Mouse (Mus musculus): ENCODE measurements at regions not wholly inside any gene's neighbourhood (a gene's known extent, or its start where the extent isn't known, plus 50 kb on each side); places are given as distances from the start of the nearest gene placed in this dataset.

GRCm38 (mm10) chr1:193626924-193627849, 257.1 kb upstream of the Camk1g start:
- H3K27me3 ChIP-seq (ENCODE audit: control insufficient read depth, insufficient read depth, low read length): no peaks in the 10 kb centered on the region
- no peaks in the 10 kb centered on the region for H3K4me1 ChIP-seq (replicated peaks; ENCODE audit: control insufficient read depth, insufficient read depth, low read length)
- H3K27ac ChIP-seq (ENCODE audit: low read depth, low read length): no peak overlapping the region
- no peak overlapping the region for H3K4me2 ChIP-seq (ENCODE audit: low read depth, low read length, severe bottlenecking)
- no peak overlapping the region for H3K9ac ChIP-seq (ENCODE audit: low read length)
- ATAC-seq (replicated peaks; ENCODE audit: low FRiP score) (no peak), DNase-seq (ENCODE audit: low spot score) (no peak)
- 79% methylated on average over 16 of the region's 16 CpGs for WGBS
- H3K36me3 ChIP-seq (ENCODE audit: control insufficient read depth, insufficient read depth, low read length): no peaks in the 10 kb centered on the region
- no peak overlapping the region for H3K4me3 ChIP-seq (ENCODE audit: low read depth, low read length)
- H3K9me3 ChIP-seq (ENCODE audit: control insufficient read depth, low read length): no peaks in the 10 kb centered on the region

- Histone ChIP-seq H3K9ac (ENCODE audit: low read length) (no peak overlapping the region), H3K4me1 (replicated peaks; ENCODE audit: control insufficient read depth, insufficient read depth, low read length) (no peaks in the 10 kb centered on the region), H3K36me3 (ENCODE audit: control insufficient read depth, insufficient read depth, low read length) (no peaks in the 10 kb centered on the region), H3K4me2 (ENCODE audit: low read depth, low read length, severe bottlenecking) (no peak overlapping the region), H3K4me3 (ENCODE audit: low read depth, low read length) (no peak overlapping the region), H3K27ac (ENCODE audit: low read depth, low read length) (no peak overlapping the region), H3K27me3 (ENCODE audit: control insufficient read depth, insufficient read depth, low read length) (no peaks in the 10 kb centered on the region), H3K9me3 (ENCODE audit: control insufficient read depth, low read length) (no peaks in the 10 kb centered on the region)
- no peak for DNase-seq (ENCODE audit: low spot score)
- ATAC-seq (replicated peaks; ENCODE audit: low FRiP score): no peak
- 25% methylated on average over 9 of the region's 9 CpGs for WGBS
These were observed 255.2 kb upstream of the Camk1g start for GRCm38 (mm10) chr1:193625101-193625956.

- DNase-seq (ENCODE audit: low spot score) (no peak), ATAC-seq (replicated peaks; ENCODE audit: low FRiP score) (no peak)
- 88% methylated on average over 3 of the region's 3 CpGs for whole genome bisulfite sequencing
- H3K36me3 ChIP-seq (ENCODE audit: control insufficient read depth, insufficient read depth, low read length): no peaks in the 10 kb centered on the region
- H3K9me3 ChIP-seq (ENCODE audit: control insufficient read depth, low read length): no peaks in the 10 kb centered on the region
- no peaks in the 10 kb centered on the region for H3K27me3 ChIP-seq (ENCODE audit: control insufficient read depth, insufficient read depth, low read length)
- H3K4me1 ChIP-seq (replicated peaks; ENCODE audit: control insufficient read depth, insufficient read depth, low read length): no peaks in the 10 kb centered on the region
- no peak overlapping the region for H3K4me2 ChIP-seq (ENCODE audit: low read depth, low read length, severe bottlenecking)
- no peak overlapping the region for H3K27ac ChIP-seq (ENCODE audit: low read depth, low read length)
- no peak overlapping the region for H3K9ac ChIP-seq (ENCODE audit: low read length)
- no peak overlapping the region for H3K4me3 ChIP-seq (ENCODE audit: low read depth, low read length)
These were observed 253.5 kb upstream of the Camk1g start for GRCm38 (mm10) chr1:193623571-193623970.

- Histone ChIP-seq H3K36me3 (ENCODE audit: control insufficient read depth, insufficient read depth, low read length) (no peaks in the 10 kb centered on the region), H3K4me3 (ENCODE audit: low read depth, low read length) (no peak overlapping the region), H3K9ac (ENCODE audit: low read length) (no peak overlapping the region), H3K27me3 (ENCODE audit: control insufficient read depth, insufficient read depth, low read length) (no peaks in the 10 kb centered on the region), H3K4me2 (ENCODE audit: low read depth, low read length, severe bottlenecking) (no peak overlapping the region), H3K27ac (ENCODE audit: low read depth, low read length) (no peak overlapping the region), H3K4me1 (replicated peaks; ENCODE audit: control insufficient read depth, insufficient read depth, low read length) (no peaks in the 10 kb centered on the region), H3K9me3 (ENCODE audit: control insufficient read depth, low read length) (no peaks in the 10 kb centered on the region)
- 80% methylated on average over 8 of the region's 8 CpGs for WGBS
- no peak for DNase-seq (ENCODE audit: low spot score)
- ATAC-seq (replicated peaks; ENCODE audit: low FRiP score): no peak
These were observed 248.2 kb upstream of the Camk1g start for GRCm38 (mm10) chr1:193618250-193618649.

GRCm38 (mm10) chr1:193610471-193610870, 240.4 kb upstream of the Camk1g start:
- Histone ChIP-seq H3K9me3 (ENCODE audit: control insufficient read depth, low read length) (no peaks in the 10 kb centered on the region), H3K4me3 (ENCODE audit: low read depth, low read length) (no peak overlapping the region), H3K36me3 (ENCODE audit: control insufficient read depth, insufficient read depth, low read length) (no peaks in the 10 kb centered on the region), H3K27me3 (ENCODE audit: control insufficient read depth, insufficient read depth, low read length) (no peaks in the 10 kb centered on the region), H3K9ac (ENCODE audit: low read length) (no peak overlapping the region), H3K27ac (ENCODE audit: low read depth, low read length) (no peak overlapping the region), H3K4me1 (replicated peaks; ENCODE audit: control insufficient read depth, insufficient read depth, low read length) (no peaks in the 10 kb centered on the region), H3K4me2 (ENCODE audit: low read depth, low read length, severe bottlenecking) (no peak overlapping the region)
- 83% methylated on average over 4 of the region's 4 CpGs for WGBS
- ATAC-seq (replicated peaks; ENCODE audit: low FRiP score): no peak
- DNase-seq (ENCODE audit: low spot score): no peak

GRCm38 (mm10) chr1:193599895-193600294, 229.8 kb upstream of the Camk1g start:
- ATAC-seq (replicated peaks; ENCODE audit: low FRiP score): no peak
- H3K4me3 ChIP-seq (ENCODE audit: low read depth, low read length): no peak overlapping the region
- no peak for DNase-seq (ENCODE audit: low spot score)

GRCm38 (mm10) chr1:193599163-193599562, 229.1 kb upstream of the Camk1g start:
- WGBS: 35% methylated on average over 1 of the region's 1 CpGs
- no peak overlapping the region for H3K9ac ChIP-seq (ENCODE audit: low read length)
- no peak overlapping the region for H3K27ac ChIP-seq (ENCODE audit: low read depth, low read length)
- no peaks in the 10 kb centered on the region for H3K4me1 ChIP-seq (replicated peaks; ENCODE audit: control insufficient read depth, insufficient read depth, low read length)
- no peak overlapping the region for H3K4me3 ChIP-seq (ENCODE audit: low read depth, low read length)
- no peaks in the 10 kb centered on the region for H3K9me3 ChIP-seq (ENCODE audit: control insufficient read depth, low read length)
- DNase-seq (ENCODE audit: low spot score): no peak
- H3K36me3 ChIP-seq (ENCODE audit: control insufficient read depth, insufficient read depth, low read length): no peaks in the 10 kb centered on the region
- no peaks in the 10 kb centered on the region for H3K27me3 ChIP-seq (ENCODE audit: control insufficient read depth, insufficient read depth, low read length)
- ATAC-seq (replicated peaks; ENCODE audit: low FRiP score): no peak
- no peak overlapping the region for H3K4me2 ChIP-seq (ENCODE audit: low read depth, low read length, severe bottlenecking)

More at GRCm38 (mm10) chr1:193599895-193600294, 229.8 kb upstream of the Camk1g start:
- Histone ChIP-seq H3K27ac (ENCODE audit: low read depth, low read length) (no peak overlapping the region), H3K9ac (ENCODE audit: low read length) (no peak overlapping the region), H3K4me1 (replicated peaks; ENCODE audit: control insufficient read depth, insufficient read depth, low read length) (no peaks in the 10 kb centered on the region), H3K9me3 (ENCODE audit: control insufficient read depth, low read length) (no peaks in the 10 kb centered on the region), H3K4me2 (ENCODE audit: low read depth, low read length, severe bottlenecking) (no peak overlapping the region), H3K27me3 (ENCODE audit: control insufficient read depth, insufficient read depth, low read length) (no peaks in the 10 kb centered on the region), H3K36me3 (ENCODE audit: control insufficient read depth, insufficient read depth, low read length) (no peaks in the 10 kb centered on the region)
- 87% methylated on average over 4 of the region's 4 CpGs for WGBS

- H3K36me3 ChIP-seq (ENCODE audit: control insufficient read depth, insufficient read depth, low read length): no peaks in the 10 kb centered on the region
- no peak overlapping the region for H3K4me2 ChIP-seq (ENCODE audit: low read depth, low read length, severe bottlenecking)
- peaks cover 5% of the 10 kb centered on the region; the same call in 1 of the 2 replicates for H3K4me1 ChIP-seq (replicated peaks; ENCODE audit: control insufficient read depth, insufficient read depth, low read length)
- no peak overlapping the region for H3K9ac ChIP-seq (ENCODE audit: low read length)
- DNase-seq (ENCODE audit: low spot score): no peak
- H3K27me3 ChIP-seq (ENCODE audit: control insufficient read depth, insufficient read depth, low read length): no peaks in the 10 kb centered on the region
- no peak overlapping the region for H3K27ac ChIP-seq (ENCODE audit: low read depth, low read length)
- WGBS: 9% methylated on average over 5 of the region's 5 CpGs
- ATAC-seq (replicated peaks; ENCODE audit: low FRiP score): peak; percentile 29; the same call in 1 of the 2 replicates
- no peak overlapping the region for H3K4me3 ChIP-seq (ENCODE audit: low read depth, low read length)
- H3K9me3 ChIP-seq (ENCODE audit: control insufficient read depth, low read length): no peaks in the 10 kb centered on the region
These were observed 220.3 kb upstream of the Camk1g start for GRCm38 (mm10) chr1:193590301-193590829.

Data from forebrain, embryonic 11.5 days (tissue).